Mouse (Mus musculus): ENCODE measurements around the gene Pla2r1. TPM values are rescaled to one million over a fixed set of nuclear protein-coding genes. Genes with fewer than 3 reads are reported as not detected.

Gene Pla2r1
- polyA plus RNA-seq (2015; fragmentation: Nextera tagmentation; extraction: Ambion mirVana), result 1.7 and 2.1 TPM in 2 replicates

DNA sequence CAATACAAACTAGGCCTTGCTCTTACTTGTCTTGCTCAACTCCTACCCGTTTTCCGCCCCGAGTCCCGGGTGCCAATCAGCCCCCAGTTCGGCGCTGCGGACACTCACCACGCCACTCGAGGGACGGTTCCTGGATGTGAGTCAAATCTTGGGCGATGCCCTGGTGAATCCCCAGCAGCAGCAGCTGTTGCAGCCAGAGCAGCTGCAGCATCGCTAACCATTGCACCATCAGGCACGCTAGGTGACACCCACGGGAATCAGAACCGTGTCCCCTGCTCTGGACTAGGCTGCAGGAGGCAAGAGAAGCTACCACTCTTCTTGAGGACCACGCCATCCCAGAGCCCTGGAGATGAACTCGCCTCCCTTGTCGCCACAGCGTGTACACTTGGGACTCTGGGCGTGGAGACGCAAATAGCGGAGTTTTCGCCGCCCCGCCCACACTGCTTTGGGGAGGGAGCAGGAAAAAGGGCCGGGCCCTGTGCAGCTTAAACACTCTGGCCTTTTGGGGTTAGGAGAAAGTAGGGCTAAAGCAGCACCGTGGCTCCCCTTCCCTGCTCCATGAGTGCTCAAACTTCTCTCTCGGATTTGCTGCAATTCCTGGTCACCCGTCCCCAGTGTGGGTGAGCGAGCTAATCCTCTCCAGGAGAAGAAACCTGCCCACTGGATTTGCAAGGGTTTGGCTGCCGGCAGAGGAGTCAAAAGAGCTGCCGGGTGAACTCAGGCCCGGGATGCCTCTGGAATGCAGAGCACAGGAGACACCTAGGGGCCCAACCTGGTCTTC lies at the start of gene Pla2r1:
Gene Pla2r1 (minus strand): TSS at position 407 of the 781 bp plus-strand sequence.
- peak; percentile 25; the same call in 1 of the 2 replicates for ATAC-seq (ENCODE audit: extremely low read depth, insufficient number of reproducible peaks, low FRiP score, low TSS enrichment)
- Histone ChIP-seq H3K4me1 (peaks cover 27% of the 10 kb centered on the region), H3K27me3 (replicated peaks) (no peaks in the 10 kb centered on the region), H3K9me3 (no peaks in the 10 kb centered on the region), H3K36me3 (no peaks in the 10 kb centered on the region), H3K9ac (peak within 1 kb of the TSS; percentile 77), H3K27ac (replicated peaks) (peak within 1 kb of the TSS; percentile 21; the same call in 1 of the 2 replicates), H3K4me2 (peak within 1 kb of the TSS; percentile 90), H3K4me3 (peak within 1 kb of the TSS; percentile 59)
- WGBS, result 3% methylated on average over 33 of the region's 33 CpGs

DNA sequence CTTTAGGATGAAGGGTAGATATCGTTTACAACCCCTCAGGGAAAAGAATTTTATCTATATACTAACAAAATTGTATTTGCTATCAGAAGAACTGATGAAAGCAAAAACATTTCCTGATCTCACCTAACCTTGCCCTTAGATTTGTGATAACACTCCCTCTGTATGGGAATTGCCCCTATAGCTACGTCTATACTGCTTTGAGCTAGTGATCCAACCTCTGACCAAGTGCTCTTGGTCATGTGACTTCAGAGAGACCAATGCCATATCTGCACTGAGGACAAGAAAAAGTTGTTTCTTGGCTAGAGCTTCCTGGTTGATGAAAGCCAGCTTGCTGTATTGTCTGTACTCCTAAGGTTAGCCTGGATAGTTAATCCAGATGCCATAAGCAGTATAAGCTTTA lies 48.2 kb upstream of the Pla2r1 start:
- Histone ChIP-seq H3K4me2 (no peak overlapping the region), H3K4me1 (no peaks in the 10 kb centered on the region), H3K27me3 (replicated peaks) (no peaks in the 10 kb centered on the region), H3K9ac (no peak overlapping the region), H3K4me3 (no peak overlapping the region), H3K27ac (replicated peaks) (no peak overlapping the region), H3K36me3 (no peaks in the 10 kb centered on the region), H3K9me3 (no peaks in the 10 kb centered on the region)
- 72% methylated on average over 2 of the region's 2 CpGs for WGBS
- ATAC-seq (ENCODE audit: extremely low read depth, insufficient number of reproducible peaks, low FRiP score, low TSS enrichment), result no peak

DNA sequence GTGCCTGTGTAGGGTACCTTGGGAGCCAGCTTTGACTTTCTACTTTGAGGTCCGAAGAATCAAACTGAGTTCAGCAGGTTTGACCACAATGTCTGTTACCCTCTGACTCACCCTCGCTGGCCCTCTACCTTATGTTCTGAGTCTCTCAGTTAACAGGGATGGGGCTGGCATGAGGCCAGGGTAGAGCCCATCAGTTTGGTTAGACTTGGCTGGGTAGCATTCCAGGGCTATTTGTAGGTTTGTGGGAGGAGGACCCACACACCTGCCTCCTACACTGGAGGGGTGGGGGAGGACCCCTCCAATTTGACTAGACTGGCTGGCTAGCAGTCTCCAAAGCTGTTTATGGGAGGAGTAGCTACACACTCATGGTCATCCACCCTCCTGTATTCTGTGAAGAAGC lies 47.8 kb upstream of the Pla2r1 start:
- 65% methylated on average over 2 of the region's 2 CpGs for WGBS
- no peak for ATAC-seq (ENCODE audit: extremely low read depth, insufficient number of reproducible peaks, low FRiP score, low TSS enrichment)
- Histone ChIP-seq H3K4me3 (no peak overlapping the region), H3K9ac (no peak overlapping the region), H3K4me2 (no peak overlapping the region), H3K4me1 (no peaks in the 10 kb centered on the region), H3K36me3 (no peaks in the 10 kb centered on the region), H3K27ac (replicated peaks) (no peak overlapping the region), H3K27me3 (replicated peaks) (no peaks in the 10 kb centered on the region), H3K9me3 (no peaks in the 10 kb centered on the region)

DNA sequence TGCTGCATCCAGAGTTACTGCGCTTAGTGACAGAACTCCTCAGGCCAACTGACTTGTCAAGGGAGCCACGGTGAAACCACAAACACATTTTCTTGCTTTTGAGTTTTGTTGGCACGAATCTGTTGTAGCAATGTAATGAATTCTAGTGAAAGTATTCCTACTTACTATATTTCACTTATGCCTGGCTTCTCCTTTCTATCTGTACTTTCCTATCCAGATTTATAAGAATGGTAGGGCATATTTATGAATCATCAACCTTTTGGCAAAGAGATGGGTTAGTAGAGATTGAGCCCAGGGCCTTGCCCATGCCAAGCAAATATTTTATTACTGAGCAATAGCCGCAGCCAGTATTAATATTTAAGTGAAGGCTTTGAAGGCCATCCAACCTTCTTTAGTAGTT lies 30.3 kb upstream of the Pla2r1 start:
- Histone ChIP-seq H3K36me3 (no peaks in the 10 kb centered on the region), H3K9me3 (no peaks in the 10 kb centered on the region), H3K9ac (no peak overlapping the region), H3K4me2 (no peak overlapping the region), H3K4me1 (peaks cover 6% of the 10 kb centered on the region), H3K27ac (replicated peaks) (no peak overlapping the region), H3K27me3 (replicated peaks) (no peaks in the 10 kb centered on the region), H3K4me3 (no peak overlapping the region)
- WGBS, result 82% methylated on average over 4 of the region's 4 CpGs
- ATAC-seq (ENCODE audit: extremely low read depth, insufficient number of reproducible peaks, low FRiP score, low TSS enrichment), result no peak

DNA sequence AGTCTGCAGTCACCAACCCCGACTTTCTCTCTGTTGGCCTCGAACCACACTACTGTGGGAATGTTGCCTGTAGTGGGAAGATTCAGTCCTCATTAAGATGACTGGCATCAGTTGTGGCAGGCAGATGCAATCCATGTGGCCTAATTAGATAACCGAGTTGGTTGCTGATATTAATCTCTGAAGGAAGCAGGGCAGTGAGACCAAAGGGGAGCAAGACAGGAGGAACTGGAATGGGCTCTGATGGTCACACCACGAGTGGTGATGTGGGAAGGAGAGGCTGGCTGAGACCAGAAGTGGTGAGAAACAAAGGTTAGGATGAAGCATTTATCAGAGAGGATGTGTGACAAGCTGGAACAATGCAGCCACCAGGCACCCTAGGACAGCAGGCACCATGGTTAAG lies 1.5 kb upstream of the Pla2r1 start:
- Histone ChIP-seq H3K4me3 (no peak overlapping the region), H3K9ac (no peak overlapping the region), H3K4me1 (peaks cover 27% of the 10 kb centered on the region), H3K36me3 (no peaks in the 10 kb centered on the region), H3K9me3 (no peaks in the 10 kb centered on the region), H3K4me2 (no peak overlapping the region), H3K27ac (replicated peaks) (no peak overlapping the region), H3K27me3 (replicated peaks) (no peaks in the 10 kb centered on the region)
- WGBS, result 55% methylated on average over 4 of the region's 4 CpGs
- no peak for ATAC-seq (ENCODE audit: extremely low read depth, insufficient number of reproducible peaks, low FRiP score, low TSS enrichment)

DNA sequence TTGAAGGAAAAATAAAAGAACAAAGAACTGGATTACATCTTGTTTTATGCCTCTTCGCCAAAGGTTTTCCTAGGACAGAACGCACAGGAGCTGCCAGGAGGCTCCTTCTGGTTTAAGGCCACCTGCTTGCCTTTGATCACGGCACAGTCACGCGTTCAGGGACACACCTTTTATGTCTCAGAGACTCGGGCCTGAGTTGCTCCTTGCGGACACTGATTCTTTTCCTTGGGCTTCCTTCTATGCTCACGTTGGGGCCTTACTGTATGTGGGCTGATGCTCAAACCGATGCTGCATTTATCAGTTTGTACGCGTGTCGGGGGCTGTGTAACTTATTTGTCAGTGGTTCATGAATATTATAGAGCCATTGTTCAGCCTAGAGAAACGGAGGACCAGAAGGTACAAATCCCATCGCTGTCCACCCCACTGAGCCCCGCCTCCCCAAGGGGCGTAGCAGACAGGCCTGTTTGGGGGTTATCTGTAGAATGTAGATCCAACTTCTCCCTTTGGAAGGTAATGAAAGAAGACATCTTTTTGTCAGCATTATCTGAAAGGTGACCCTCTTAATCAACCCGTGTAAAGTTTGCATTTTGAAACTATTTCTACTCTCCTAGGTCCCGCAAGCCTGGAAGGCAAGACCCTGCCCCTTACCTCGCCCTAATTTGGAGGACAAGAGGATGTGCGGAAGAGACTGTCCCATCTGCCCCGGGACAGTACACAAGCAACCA lies 769 bp downstream of the Pla2r1 start:
- Histone ChIP-seq H3K36me3 (no peaks in the 10 kb centered on the region), H3K4me1 (peaks cover 27% of the 10 kb centered on the region), H3K9me3 (no peaks in the 10 kb centered on the region), H3K27me3 (replicated peaks) (no peaks in the 10 kb centered on the region), H3K9ac (peak overlapping the region; percentile 77), H3K4me2 (peak overlapping the region; percentile 90), H3K27ac (replicated peaks) (0 out of 2 replicates have a peak overlapping the region, but pooled peaks have one; percentile 21), H3K4me3 (peak overlapping the region; percentile 59)
- 26% methylated on average over 21 of the region's 21 CpGs for WGBS
- no peak for ATAC-seq (ENCODE audit: extremely low read depth, insufficient number of reproducible peaks, low FRiP score, low TSS enrichment)

DNA sequence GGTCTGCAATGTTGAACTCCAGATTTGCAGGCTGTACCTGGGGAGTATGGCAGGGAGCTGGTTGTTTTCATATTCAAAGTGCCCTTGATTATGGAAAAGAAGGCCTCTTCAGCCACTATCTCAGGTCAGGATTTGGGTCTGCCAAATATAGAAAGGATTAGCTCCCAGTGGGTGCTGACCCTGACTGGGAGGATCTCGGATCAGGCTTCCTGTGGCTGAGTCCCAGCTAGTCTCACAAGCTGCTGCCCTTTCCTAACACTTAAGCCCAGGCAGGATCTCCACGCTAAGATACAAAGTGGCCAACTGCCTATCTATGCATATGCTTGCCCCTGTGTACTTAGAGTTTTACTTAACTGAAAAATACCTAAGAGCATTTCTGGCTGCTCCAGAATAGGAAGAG lies 1.4 kb downstream of the Pla2r1 start:
- H3K27ac ChIP-seq (replicated peaks), result peak overlapping the region; percentile 9; the same call in 1 of the 2 replicates
- H3K4me2 ChIP-seq, result peak overlapping the region; percentile 90

DNA sequence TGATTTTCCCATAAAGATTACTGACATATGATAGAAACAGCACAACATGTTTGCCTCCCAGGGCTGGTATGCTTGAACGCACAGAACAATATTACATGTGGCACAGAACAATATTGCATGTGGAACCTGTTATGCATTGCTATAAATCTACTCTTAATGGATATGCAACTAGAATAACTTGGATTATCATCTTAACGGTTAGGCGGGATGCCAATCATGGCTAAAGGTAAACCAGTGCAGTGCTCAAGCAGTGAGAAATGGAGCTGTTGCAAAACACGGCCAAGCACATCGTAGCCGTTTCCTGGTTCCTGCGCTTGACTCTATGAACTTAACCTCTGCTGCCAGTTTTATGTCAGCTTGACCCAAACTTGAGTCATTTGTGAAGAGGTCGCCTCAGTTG lies 2.6 kb downstream of the Pla2r1 start:
- no peak for ATAC-seq (ENCODE audit: extremely low read depth, insufficient number of reproducible peaks, low FRiP score, low TSS enrichment)
- Histone ChIP-seq H3K4me3 (no peak overlapping the region), H3K27me3 (replicated peaks) (no peaks in the 10 kb centered on the region), H3K27ac (replicated peaks) (no peak overlapping the region), H3K9me3 (no peaks in the 10 kb centered on the region), H3K4me2 (no peak overlapping the region), H3K36me3 (no peaks in the 10 kb centered on the region), H3K9ac (no peak overlapping the region), H3K4me1 (peaks cover 27% of the 10 kb centered on the region)
- 90% methylated on average over 8 of the region's 8 CpGs for WGBS

More for the DNA sequence above, 1.4 kb downstream of the Pla2r1 start:
- no peak overlapping the region for H3K9ac ChIP-seq
- peaks cover 27% of the 10 kb centered on the region for H3K4me1 ChIP-seq
- no peaks in the 10 kb centered on the region for H3K27me3 ChIP-seq (replicated peaks)
- H3K9me3 ChIP-seq, result no peaks in the 10 kb centered on the region
- no peaks in the 10 kb centered on the region for H3K36me3 ChIP-seq
- no peak overlapping the region for H3K4me3 ChIP-seq
- WGBS, result 27% methylated on average over 2 of the region's 2 CpGs
- ATAC-seq (ENCODE audit: extremely low read depth, insufficient number of reproducible peaks, low FRiP score, low TSS enrichment), result no peak

DNA sequence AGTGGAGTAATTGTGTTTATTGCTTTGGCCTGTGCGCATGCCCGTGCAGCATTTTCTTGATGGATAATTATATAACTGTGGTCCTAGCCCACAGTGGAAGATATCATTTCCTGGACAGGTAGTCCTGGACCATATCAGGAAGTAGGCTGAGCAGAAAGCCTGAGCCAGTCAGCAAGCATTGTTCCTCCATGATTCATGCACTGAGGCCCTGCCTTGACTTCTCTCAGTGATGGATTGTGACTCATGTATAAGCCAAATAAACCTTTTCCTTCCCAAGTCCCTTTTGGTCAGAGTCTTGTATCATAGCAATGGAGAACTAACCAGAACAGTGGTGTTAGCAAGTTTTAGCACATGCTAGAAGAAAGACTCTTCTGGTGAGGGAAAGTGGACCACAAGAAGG lies 3.3 kb downstream of the Pla2r1 start:
- Histone ChIP-seq H3K27me3 (replicated peaks) (no peaks in the 10 kb centered on the region), H3K4me2 (no peak overlapping the region), H3K9me3 (no peaks in the 10 kb centered on the region), H3K4me1 (peaks cover 27% of the 10 kb centered on the region), H3K27ac (replicated peaks) (no peak overlapping the region), H3K36me3 (no peaks in the 10 kb centered on the region), H3K9ac (no peak overlapping the region), H3K4me3 (no peak overlapping the region)
- ATAC-seq (ENCODE audit: extremely low read depth, insufficient number of reproducible peaks, low FRiP score, low TSS enrichment), result no peak
- 86% methylated on average over 2 of the region's 2 CpGs for WGBS

DNA sequence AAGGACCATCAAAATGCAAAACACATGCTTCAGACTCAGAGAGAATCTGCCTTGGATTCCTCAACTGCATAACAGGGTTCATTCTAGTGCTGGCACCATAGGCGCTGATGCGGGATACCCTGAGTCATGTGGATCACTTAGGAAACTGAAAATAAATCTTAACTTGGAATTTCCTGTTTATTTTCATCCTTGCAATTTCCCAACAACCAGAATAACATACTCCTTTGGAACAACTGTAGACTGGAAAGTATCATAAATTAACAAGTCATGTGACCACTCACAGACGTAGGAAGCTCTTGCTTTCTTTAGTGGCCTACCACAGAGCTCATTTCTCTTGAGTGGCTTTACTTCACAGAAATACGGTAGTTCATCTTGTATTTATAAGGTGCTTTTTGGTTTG lies 7.0 kb downstream of the Pla2r1 start:
- H3K4me2 ChIP-seq, result no peak overlapping the region
- H3K4me1 ChIP-seq, result peaks cover 9% of the 10 kb centered on the region
- H3K9ac ChIP-seq, result no peak overlapping the region
- no peak for ATAC-seq (ENCODE audit: extremely low read depth, insufficient number of reproducible peaks, low FRiP score, low TSS enrichment)
- H3K36me3 ChIP-seq, result no peaks in the 10 kb centered on the region
- no peak overlapping the region for H3K4me3 ChIP-seq
- WGBS, result 88% methylated on average over 4 of the region's 4 CpGs
- H3K9me3 ChIP-seq, result no peaks in the 10 kb centered on the region
- H3K27me3 ChIP-seq (replicated peaks), result no peaks in the 10 kb centered on the region
- no peak overlapping the region for H3K27ac ChIP-seq (replicated peaks)

DNA sequence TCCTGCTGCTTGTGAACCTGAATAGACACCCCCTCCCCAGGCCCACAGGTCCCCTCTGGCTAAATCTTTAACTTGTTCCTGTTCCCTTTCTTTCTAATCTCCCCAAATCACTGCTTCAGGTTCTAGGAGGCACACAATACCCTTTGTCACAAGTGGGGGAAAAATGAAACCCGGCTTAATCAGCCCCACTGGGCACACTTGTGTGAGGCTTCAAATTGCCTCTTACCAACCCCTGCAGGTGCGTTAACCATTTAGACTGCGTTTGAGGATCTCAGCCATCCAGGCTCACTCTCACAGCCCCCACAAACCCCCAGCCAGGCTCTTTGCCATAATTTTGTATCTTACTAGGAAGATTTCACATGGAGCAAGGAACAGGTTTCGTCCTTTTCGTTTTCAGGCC lies 9.1 kb downstream of the Pla2r1 start:
- Histone ChIP-seq H3K27me3 (replicated peaks) (no peaks in the 10 kb centered on the region), H3K36me3 (no peaks in the 10 kb centered on the region), H3K4me2 (no peak overlapping the region), H3K9me3 (no peaks in the 10 kb centered on the region), H3K27ac (replicated peaks) (no peak overlapping the region), H3K9ac (no peak overlapping the region), H3K4me1 (peaks cover 12% of the 10 kb centered on the region; the same call in 1 of the 2 replicates), H3K4me3 (no peak overlapping the region)
- no peak for ATAC-seq (ENCODE audit: extremely low read depth, insufficient number of reproducible peaks, low FRiP score, low TSS enrichment)
- WGBS, result 66% methylated on average over 5 of the region's 5 CpGs

Data from heart, embryonic 13.5 days (tissue).